Mouse (Mus musculus) midbrain, embryonic 10.5 days (tissue): Measurements from ENCODE around the gene C87977. TPM values are rescaled to one million over a fixed set of nuclear protein-coding genes. Genes with fewer than 3 reads are reported as not detected.
"Not testable (repeated sequence)": the region's sequence is repeated elsewhere in the genome, so short reads cannot be mapped to it uniquely, and the experiment has no call there.

Experiments
- DNase-seq: peaks from one replicate; pipeline ENCODE4 v3.0.0-alpha.2; 2017; ENCODE audit warnings: low spot score
- H3K27ac ChIP-seq: fragments of 300-500 bp; sonication (generic); replicated peaks from 2 replicates; pipeline ENCODE4 v1.5.1; 2016; ENCODE audit warnings: mild to moderate bottlenecking
- H3K27me3 ChIP-seq: fragments of 300-500 bp; sonication (generic); 2 replicates; pipeline ENCODE4 v1.6.1; 2016; ENCODE audit warnings: low read depth, mild to moderate bottlenecking; ENCODE audit not compliant: poor library complexity, severe bottlenecking
- H3K36me3 ChIP-seq: fragments of 300-500 bp; sonication (generic); 2 replicates; pipeline ENCODE4 v1.6.1; 2016; ENCODE audit warnings: mild to moderate bottlenecking, moderate library complexity
- H3K4me1 ChIP-seq: fragments of 300-500 bp; sonication (generic); 2 replicates; pipeline ENCODE4 v1.6.1; 2016
- H3K4me3 ChIP-seq: fragments of 300-500 bp; sonication (generic); 2 replicates; pipeline ENCODE4 v1.5.1; 2016; ENCODE audit warnings: mild to moderate bottlenecking, moderate library complexity
- H3K9me3 ChIP-seq: fragments of 300-500 bp; sonication (generic); replicated peaks from 2 replicates; pipeline ENCODE4 v1.6.1; 2016; ENCODE audit warnings: mild to moderate bottlenecking
- WGBS: fragments of 180-500 bp; shearing (Covaris S2); methylation state at CpG from one replicate; pipeline ENCODE4 v1.1.7; 2016; 5-methylcytosine and 5-hydroxymethylcytosine counted together
- polyA plus RNA-seq: library from polyadenylated mRNA; unstranded; fragments of >200 nt; fragmentation: Nextera tagmentation; extraction: Ambion mirVana; gene quantifications from 2 replicates; pipeline ENCODE4 v1.2.1, GENCODE M21; 2016

Gene C87977
- not detected in 2 replicates for polyA plus RNA-seq

DNA sequence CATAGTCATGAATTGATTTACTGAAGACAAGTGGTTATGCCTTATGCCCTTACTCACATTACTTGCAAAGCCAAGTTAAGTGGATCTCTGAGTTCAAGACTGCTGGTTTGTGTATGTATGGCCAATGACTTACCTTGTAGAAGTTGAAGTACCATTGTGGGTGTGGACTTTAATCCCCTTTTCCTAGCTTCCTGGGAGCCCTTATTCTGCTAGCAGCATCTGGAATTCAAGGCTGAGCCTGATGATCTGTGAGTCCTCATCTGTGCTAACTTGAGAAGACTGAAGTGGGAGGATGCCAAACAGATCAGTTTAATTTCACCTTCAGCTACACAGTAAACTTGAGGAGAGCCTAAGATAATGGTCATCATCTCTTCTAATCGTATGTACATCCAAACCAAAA lies at the start of gene C87977:
Gene C87977, minus strand, starts transcription at position 101 of the 400 bp plus-strand sequence.
- not testable (repeated sequence) for H3K4me3 ChIP-seq, H3K36me3 ChIP-seq, H3K4me1 ChIP-seq, H3K27me3 ChIP-seq, DNase-seq, H3K27ac ChIP-seq
- peaks cover 36% of the 10 kb centered on the region for H3K9me3 ChIP-seq
- WGBS: 93% methylated on average over 1 of the region's 1 CpGs

- not testable (repeated sequence) for H3K4me1 ChIP-seq, H3K4me3 ChIP-seq, DNase-seq, H3K27me3 ChIP-seq, H3K36me3 ChIP-seq, H3K27ac ChIP-seq
- peaks cover 21% of the 10 kb centered on the region; the same call in 1 of the 2 replicates for H3K9me3 ChIP-seq
These were observed 41.6 kb upstream of the C87977 start for GRCm38 (mm10) chr4:144254768-144255167.

DNA sequence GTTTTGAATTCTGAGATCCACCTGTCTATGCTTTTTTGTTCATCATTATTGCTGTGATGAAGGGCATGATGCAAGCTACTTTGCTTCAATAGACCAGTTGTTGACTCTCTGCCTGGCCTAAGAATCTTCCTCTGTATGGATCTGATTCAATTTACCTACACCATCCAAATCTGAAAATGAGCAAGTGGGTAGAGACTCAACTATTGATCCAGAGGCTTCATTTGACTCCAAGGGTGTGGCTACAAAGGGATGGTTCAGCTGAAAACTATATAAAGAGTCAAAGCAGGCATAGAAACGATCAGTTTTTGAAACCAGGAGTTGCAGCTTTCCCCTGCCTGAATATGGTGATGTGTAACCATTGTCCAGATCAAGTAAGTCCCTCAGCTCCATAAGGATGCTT lies 22.7 kb downstream of the C87977 start, which contains the start of gene Oog2:
Gene Oog2, plus strand, starts transcription at position 301 of the 400 bp plus-strand sequence.
- DNase-seq: no peak
- H3K4me3 ChIP-seq: no peak within 1 kb of the TSS
- H3K36me3 ChIP-seq: no peaks in the 10 kb centered on the region
- no peak within 1 kb of the TSS for H3K27ac ChIP-seq
- peaks cover 65% of the 10 kb centered on the region for H3K9me3 ChIP-seq
- WGBS: 51% methylated on average over 1 of the region's 1 CpGs
- no peaks in the 10 kb centered on the region for H3K4me1 ChIP-seq
- H3K27me3 ChIP-seq: no peaks in the 10 kb centered on the region

- DNase-seq: no peak
- WGBS: 88% methylated on average over 1 of the region's 1 CpGs
- Histone ChIP-seq H3K27ac (no peak within 1 kb of the TSS), H3K4me1 (no peaks in the 10 kb centered on the region), H3K4me3 (no peak within 1 kb of the TSS), H3K36me3 (no peaks in the 10 kb centered on the region), H3K9me3 (peaks cover 76% of the 10 kb centered on the region), H3K27me3 (no peaks in the 10 kb centered on the region)
These were observed 50.6 kb downstream of the C87977 start, which contains the start of gene Oog3 for GRCm38 (mm10) chr4:144162563-144162962. Gene Oog3, minus strand, starts transcription at chr4:144162663.

Other genes with a start within 250 kb of the C87977 start
- gene Gm13101, start 246.4 kb downstream of the C87977 start, polyA plus RNA-seq: not detected in 2 replicates
- gene Pramef17, start 218.9 kb downstream of the C87977 start, polyA plus RNA-seq: not detected in 2 replicates
- not detected in 2 replicates for gene Pramel4, start 154.2 kb downstream of the C87977 start, polyA plus RNA-seq
- not detected in 2 replicates for gene Gm13102, start 106.8 kb downstream of the C87977 start, polyA plus RNA-seq
- gene Oog3, start 50.7 kb downstream of the C87977 start, polyA plus RNA-seq: not detected in 2 replicates
- not detected in 2 replicates for gene Oog2, start 22.6 kb downstream of the C87977 start, polyA plus RNA-seq
- gene Pramel5, start 67.2 kb upstream of the C87977 start, polyA plus RNA-seq: not detected in 2 replicates
- not detected in 2 replicates for gene Gm13128, start 116.9 kb upstream of the C87977 start, polyA plus RNA-seq
- gene Gm13119, start 144.6 kb upstream of the C87977 start, polyA plus RNA-seq: not detected in 2 replicates
- gene Pramef20, start 164.6 kb upstream of the C87977 start, polyA plus RNA-seq: not detected in 2 replicates
- gene Pramef12, start 195.1 kb upstream of the C87977 start, polyA plus RNA-seq: not detected in 2 replicates
- gene 1700012P22Rik, start 225.5 kb upstream of the C87977 start, polyA plus RNA-seq: not detected in 2 replicates
- not detected in 2 replicates for gene Gm9944, start 240.0 kb upstream of the C87977 start, polyA plus RNA-seq